Mouse (Mus musculus) thymus, adult 2 months (tissue): ENCODE data around the gene Rogdi.

Experiments
- CTCF ChIP-seq: fragments of 200-500 bp; IDR thresholded peaks from 2 replicates; pipeline ENCODE4 v1.5.1; 2012; ENCODE audit warnings: mild to moderate bottlenecking, control low read depth, low read length, moderate library complexity, borderline replicate concordance; ENCODE audit not compliant: control insufficient read depth, poor library complexity, insufficient read depth; ENCODE audit errors: extremely low read depth
- POLR2A ChIP-seq: fragments of 200-500 bp; IDR thresholded peaks from 2 replicates; pipeline ENCODE4 v1.6.1; 2012; ENCODE audit warnings: mild to moderate bottlenecking, low read length, control low read depth, moderate library complexity; ENCODE audit not compliant: control insufficient read depth, poor library complexity, insufficient read depth; ENCODE audit errors: extremely low read depth

GRCm38 (mm10) chr16:4993276-4993675 is 20.1 kb downstream of the Rogdi start:
- no peak for TF ChIP-seq POLR2A
- TF ChIP-seq CTCF, result no peak
